Mouse (Mus musculus) liver, postnatal 0 days (tissue): ENCODE results near the gene Hmx2.

Experiments
- CTCF ChIP-seq: sonication (generic); IDR thresholded peaks from 2 replicates; pipeline ENCODE4 v1.5.1; 2016; ENCODE audit warnings: antibody characterized with exemption, low read depth
- EP300 ChIP-seq: IDR thresholded peaks from 2 replicates; pipeline ENCODE4 v1.6.1; 2016; ENCODE audit warnings: antibody characterized with exemption, low read depth, mild to moderate bottlenecking

GRCm38 (mm10) chr7:131552781-131553180, 4.2 kb downstream of the Hmx2 start:
- TF ChIP-seq CTCF, result no peak
- no peak for TF ChIP-seq EP300
